Mouse (Mus musculus): ENCODE data around the gene Ckap4. TPM values are rescaled to one million over a fixed set of nuclear protein-coding genes. Genes with fewer than 3 reads are reported as not detected.
"Not testable (repeated sequence)": the region's sequence is repeated elsewhere in the genome, so short reads cannot be mapped to it uniquely, and the experiment has no call there.

Gene Ckap4
- polyA plus RNA-seq, 1 experiment from 2014 or later: 177 TPM

DNA sequence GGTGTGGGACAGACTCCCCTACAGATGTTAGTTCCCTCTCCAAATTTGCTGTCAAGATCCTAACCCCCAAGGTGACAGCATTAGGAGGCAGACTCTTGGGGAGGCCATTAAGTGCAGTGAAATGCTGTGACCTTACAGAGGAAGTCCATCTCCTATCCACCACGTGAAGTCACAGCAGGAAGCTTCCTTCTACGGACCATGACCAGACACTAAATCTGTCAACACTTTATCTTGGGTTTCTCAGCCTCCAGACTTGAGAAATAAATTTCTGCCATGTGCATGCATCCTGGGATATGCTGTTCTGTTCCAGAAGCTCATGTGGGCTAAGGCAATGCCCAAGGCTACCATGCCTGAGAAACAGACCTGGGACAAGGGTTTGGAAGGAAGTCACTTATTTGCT, 35.0 kb downstream of the Ckap4 start:
- no peaks in the 10 kb centered on the region for H3K27me3 ChIP-seq (ENCODE audit: insufficient read depth, low read length)
- H3K4me3 ChIP-seq (ENCODE audit: low read depth, low read length): no peak overlapping the region
- WGBS: 32% methylated on average over 2 of the region's 2 CpGs
- ATAC-seq (ENCODE audit: insufficient read depth) (no peak), DNase-seq (peak; percentile 57)
- no peak overlapping the region for H3K4me2 ChIP-seq
- TF ChIP-seq CTCF (IDR thresholded peaks at IDR 0.05; ENCODE audit: low read depth): no peak
- H3K9ac ChIP-seq: no peak overlapping the region
- no peak overlapping the region for H3K27ac ChIP-seq (ENCODE audit: low read depth)
- no peaks in the 10 kb centered on the region for H3K9me3 ChIP-seq (ENCODE audit: low read depth, low read length)
- no peaks in the 10 kb centered on the region for H3K36me3 ChIP-seq (ENCODE audit: insufficient read depth)
- no peaks in the 10 kb centered on the region for H3K4me1 ChIP-seq (ENCODE audit: insufficient read depth)

GRCm38 (mm10) chr10:84496805-84497204, 37.1 kb downstream of the Ckap4 start:
- WGBS: 70% methylated on average over 2 of the region's 2 CpGs
- H3K36me3 ChIP-seq (ENCODE audit: insufficient read depth): no peaks in the 10 kb centered on the region
- no peak for TF ChIP-seq CTCF (IDR thresholded peaks at IDR 0.05; ENCODE audit: low read depth)
- H3K27me3 ChIP-seq (ENCODE audit: insufficient read depth, low read length): no peaks in the 10 kb centered on the region
- DNase-seq: no peak
- H3K4me2 ChIP-seq: no peak overlapping the region
- no peak overlapping the region for H3K9ac ChIP-seq
- H3K4me3 ChIP-seq (ENCODE audit: low read depth, low read length): no peak overlapping the region
- H3K9me3 ChIP-seq (ENCODE audit: low read depth, low read length): no peaks in the 10 kb centered on the region
- no peak overlapping the region for H3K27ac ChIP-seq (ENCODE audit: low read depth)
- no peak for ATAC-seq (ENCODE audit: insufficient read depth)
- H3K4me1 ChIP-seq (ENCODE audit: insufficient read depth): no peaks in the 10 kb centered on the region

DNA sequence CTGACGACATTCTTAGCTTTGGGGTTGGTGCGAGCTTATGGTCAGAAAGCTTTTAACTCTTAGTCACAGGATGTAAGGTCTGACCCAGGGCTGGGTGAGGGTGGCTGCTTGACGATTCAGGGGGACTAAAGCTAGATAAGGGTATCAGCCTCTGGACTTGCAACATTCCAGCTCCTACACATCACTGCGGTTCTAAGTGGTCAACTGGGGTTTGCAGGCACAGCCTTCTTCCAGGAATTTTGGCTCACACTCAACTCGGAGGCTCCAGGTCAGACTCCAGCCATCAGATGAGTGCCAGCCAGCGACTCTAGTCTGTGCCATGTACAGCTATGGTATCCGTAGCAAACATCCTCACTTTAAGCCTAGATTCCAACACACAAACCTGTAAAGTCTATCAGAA, 39.4 kb downstream of the Ckap4 start:
- no peaks in the 10 kb centered on the region for H3K4me1 ChIP-seq (ENCODE audit: insufficient read depth)
- H3K9me3 ChIP-seq (ENCODE audit: low read depth, low read length): no peaks in the 10 kb centered on the region
- H3K27ac ChIP-seq (ENCODE audit: low read depth): no peak overlapping the region
- TF ChIP-seq CTCF (IDR thresholded peaks at IDR 0.05; ENCODE audit: low read depth): no peak
- H3K9ac ChIP-seq: no peak overlapping the region
- H3K4me2 ChIP-seq: no peak overlapping the region
- no peak for ATAC-seq (ENCODE audit: insufficient read depth)
- H3K4me3 ChIP-seq (ENCODE audit: low read depth, low read length): no peak overlapping the region
- H3K36me3 ChIP-seq (ENCODE audit: insufficient read depth): no peaks in the 10 kb centered on the region
- 59% methylated on average over 7 of the region's 7 CpGs for WGBS
- DNase-seq: no peak
- H3K27me3 ChIP-seq (ENCODE audit: insufficient read depth, low read length): no peaks in the 10 kb centered on the region

GRCm38 (mm10) chr10:84490115-84490514, 43.7 kb downstream of the Ckap4 start:
- Histone ChIP-seq H3K9me3 (ENCODE audit: low read depth, low read length) (no peaks in the 10 kb centered on the region), H3K36me3 (ENCODE audit: insufficient read depth) (no peaks in the 10 kb centered on the region), H3K9ac (no peak overlapping the region), H3K27me3 (ENCODE audit: insufficient read depth, low read length) (no peaks in the 10 kb centered on the region), H3K4me3 (ENCODE audit: low read depth, low read length) (no peak overlapping the region), H3K4me1 (ENCODE audit: insufficient read depth) (no peaks in the 10 kb centered on the region), H3K4me2 (no peak overlapping the region), H3K27ac (ENCODE audit: low read depth) (no peak overlapping the region)
- DNase-seq: no peak
- no peak for ATAC-seq (ENCODE audit: insufficient read depth)
- 85% methylated on average over 5 of the region's 5 CpGs for WGBS
- TF ChIP-seq CTCF (IDR thresholded peaks at IDR 0.05; ENCODE audit: low read depth): no peak

GRCm38 (mm10) chr10:84488315-84488714, 45.5 kb downstream of the Ckap4 start:
- WGBS: 48% methylated on average over 6 of the region's 6 CpGs
- Histone ChIP-seq H3K4me1 (ENCODE audit: insufficient read depth) (no peaks in the 10 kb centered on the region), H3K36me3 (ENCODE audit: insufficient read depth) (no peaks in the 10 kb centered on the region), H3K4me2 (no peak overlapping the region), H3K9me3 (ENCODE audit: low read depth, low read length) (no peaks in the 10 kb centered on the region), H3K27me3 (ENCODE audit: insufficient read depth, low read length) (no peaks in the 10 kb centered on the region), H3K4me3 (ENCODE audit: low read depth, low read length) (no peak overlapping the region), H3K9ac (no peak overlapping the region), H3K27ac (ENCODE audit: low read depth) (no peak overlapping the region)
- ATAC-seq (ENCODE audit: insufficient read depth) (no peak), DNase-seq (peak; percentile 77)
- peak; percentile 70 for TF ChIP-seq CTCF (IDR thresholded peaks at IDR 0.05; ENCODE audit: low read depth)

DNA sequence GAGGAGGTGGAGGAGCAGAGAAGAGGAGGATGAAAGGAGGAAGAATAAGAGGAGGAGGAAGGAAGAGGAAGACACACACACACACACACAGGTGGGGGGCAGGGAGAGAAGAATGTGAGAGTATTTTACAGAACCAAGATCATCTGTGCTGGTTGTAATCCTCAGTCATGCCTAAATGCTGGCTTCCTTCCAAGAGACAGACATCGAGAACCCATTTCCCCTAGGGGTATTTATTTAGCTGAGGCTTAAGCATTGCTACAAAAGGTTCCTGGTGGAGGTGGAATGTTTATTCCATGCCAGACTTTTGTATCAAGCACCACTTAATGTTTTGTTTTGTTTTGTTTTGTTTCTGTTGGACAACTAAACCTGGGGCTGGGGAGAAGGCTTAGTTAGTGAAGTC, 49.2 kb downstream of the Ckap4 start:
- WGBS: 40% methylated on average over 1 of the region's 1 CpGs
- H3K4me1 ChIP-seq (ENCODE audit: insufficient read depth): peaks cover 6% of the 10 kb centered on the region
- no peaks in the 10 kb centered on the region for H3K27me3 ChIP-seq (ENCODE audit: insufficient read depth, low read length)
- ATAC-seq (ENCODE audit: insufficient read depth) (no peak), DNase-seq (no peak)
- TF ChIP-seq CTCF (IDR thresholded peaks at IDR 0.05; ENCODE audit: low read depth): no peak
- no peak overlapping the region for H3K27ac ChIP-seq (ENCODE audit: low read depth)
- no peak overlapping the region for H3K4me2 ChIP-seq
- no peak overlapping the region for H3K9ac ChIP-seq
- no peaks in the 10 kb centered on the region for H3K36me3 ChIP-seq (ENCODE audit: insufficient read depth)
- no peaks in the 10 kb centered on the region for H3K9me3 ChIP-seq (ENCODE audit: low read depth, low read length)
- H3K4me3 ChIP-seq (ENCODE audit: low read depth, low read length): no peak overlapping the region

- H3K9ac ChIP-seq: no peak overlapping the region
- TF ChIP-seq CTCF (IDR thresholded peaks at IDR 0.05; ENCODE audit: low read depth): no peak
- H3K4me2 ChIP-seq: no peak overlapping the region
- H3K27me3 ChIP-seq (ENCODE audit: insufficient read depth, low read length): no peaks in the 10 kb centered on the region
- peaks cover 6% of the 10 kb centered on the region for H3K4me1 ChIP-seq (ENCODE audit: insufficient read depth)
- no peaks in the 10 kb centered on the region for H3K36me3 ChIP-seq (ENCODE audit: insufficient read depth)
- H3K4me3 ChIP-seq (ENCODE audit: low read depth, low read length): no peak overlapping the region
- no peaks in the 10 kb centered on the region for H3K9me3 ChIP-seq (ENCODE audit: low read depth, low read length)
- 67% methylated on average over 3 of the region's 3 CpGs for WGBS
- ATAC-seq (ENCODE audit: insufficient read depth) (no peak), DNase-seq (no peak)
- H3K27ac ChIP-seq (ENCODE audit: low read depth): no peak overlapping the region
Measured at GRCm38 (mm10) chr10:84483553-84483952, 50.3 kb downstream of the Ckap4 start.

GRCm38 (mm10) chr10:84483069-84483468, 50.8 kb downstream of the Ckap4 start:
- DNase-seq (no peak), ATAC-seq (ENCODE audit: insufficient read depth) (no peak)
- Histone ChIP-seq H3K4me1 (ENCODE audit: insufficient read depth) (peaks cover 6% of the 10 kb centered on the region), H3K27ac (ENCODE audit: low read depth) (no peak overlapping the region), H3K27me3 (ENCODE audit: insufficient read depth, low read length) (no peaks in the 10 kb centered on the region), H3K4me2 (no peak overlapping the region), H3K9ac (no peak overlapping the region), H3K9me3 (ENCODE audit: low read depth, low read length) (no peaks in the 10 kb centered on the region), H3K4me3 (ENCODE audit: low read depth, low read length) (no peak overlapping the region), H3K36me3 (ENCODE audit: insufficient read depth) (no peaks in the 10 kb centered on the region)
- no peak; the same call in 1 of the 2 replicates for TF ChIP-seq CTCF (IDR thresholded peaks at IDR 0.05; ENCODE audit: low read depth)
- WGBS: 78% methylated on average over 2 of the region's 2 CpGs

DNA sequence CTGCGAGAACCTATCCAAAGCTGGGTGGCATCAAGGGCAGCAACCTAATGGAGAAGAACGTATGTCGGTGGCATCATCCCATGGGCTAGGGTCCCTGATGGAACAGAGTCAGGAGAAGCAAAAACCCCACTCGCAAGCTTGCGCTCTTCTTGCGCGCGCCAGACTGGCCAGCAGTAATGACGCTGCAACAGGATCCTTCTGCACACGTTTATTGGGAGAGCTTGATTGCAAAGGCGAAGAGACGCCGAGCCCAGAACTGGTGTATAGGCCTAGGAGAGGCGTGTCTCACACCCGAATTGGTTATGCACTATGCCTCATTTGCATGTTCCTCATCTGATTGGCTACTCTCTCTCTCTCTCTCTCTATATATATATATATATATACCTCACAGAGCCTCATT, 51.4 kb downstream of the Ckap4 start:
- not testable (repeated sequence) for H3K4me2 ChIP-seq; ATAC-seq (ENCODE audit: insufficient read depth); H3K27me3 ChIP-seq (ENCODE audit: insufficient read depth, low read length); H3K4me3 ChIP-seq (ENCODE audit: low read depth, low read length); H3K27ac ChIP-seq (ENCODE audit: low read depth); H3K9me3 ChIP-seq (ENCODE audit: low read depth, low read length); H3K9ac ChIP-seq; H3K4me1 ChIP-seq (ENCODE audit: insufficient read depth); DNase-seq; H3K36me3 ChIP-seq (ENCODE audit: insufficient read depth)
- 94% methylated on average over 15 of the region's 15 CpGs for WGBS

Measured in lung, embryonic 14.5 days (tissue).